Comparison of ENCODE assay signal across 9 mouse cellular contexts in the genomic region with DNA sequence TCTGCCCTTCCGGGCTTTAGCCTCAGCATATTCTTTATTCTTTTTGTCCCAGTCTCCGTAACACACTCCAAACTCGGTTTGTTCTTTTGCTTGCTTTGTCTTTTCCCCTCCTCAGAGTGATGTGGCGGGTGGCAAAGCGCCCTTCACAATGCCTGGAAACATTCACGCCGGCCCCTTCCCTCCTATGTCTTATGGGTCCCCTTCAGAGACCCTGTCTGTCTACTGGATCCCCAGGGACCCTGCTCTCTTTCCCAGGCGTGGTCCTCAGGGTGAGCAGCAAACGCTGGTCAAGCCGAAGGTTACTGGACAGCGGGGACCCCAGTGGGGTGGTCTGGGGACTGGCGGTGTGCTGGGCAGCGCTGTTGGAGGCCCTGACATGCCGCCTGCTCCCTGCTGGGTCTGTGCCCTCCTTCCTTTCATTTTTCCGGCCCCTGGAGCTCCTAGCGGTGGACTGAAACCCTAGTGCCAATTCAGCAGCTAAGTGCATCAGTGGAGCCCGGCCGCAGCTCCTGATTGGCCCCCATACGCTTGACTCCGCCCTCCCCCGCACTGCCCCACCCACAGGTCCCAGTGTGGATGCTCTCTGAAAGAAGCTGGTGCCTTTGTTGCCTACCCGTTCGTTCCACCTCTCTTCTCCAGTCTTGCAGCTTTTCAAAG. TPM values are rescaled to one million over a fixed set of nuclear protein-coding genes. Genes with fewer than 3 reads are reported as not detected.
A peak's percentile ranks its signal among the peaks of the same experiment; 100 is the strongest.
DNase-seq lines count a peak whose midpoint lies in the region; ATAC-seq and TF ChIP-seq lines count a peak whose summit lies in the region.
"Had no signal": no experiment of that assay in that cellular context is flagged by ENCODE, and none has a peak within 500 bp of the region (broad histone marks: within the 10 kb centered on the region; RNA-seq: fewer than 3 reads in every experiment).

No protein-coding gene starts in this region.

- ATAC-seq in frontal cortex, adult (ENCODE audit: low TSS enrichment), result peak; percentile 91
- peak; percentile 93 for ATAC-seq in hindbrain, embryonic 14.5 days (ENCODE audit: low FRiP score)
- peak; percentile 88 for ATAC-seq in lung, postnatal 0 days
- ATAC-seq in monocyte, adult 5-6 weeks (replicated peaks; ENCODE audit: insufficient number of reproducible peaks, low FRiP score, low TSS enrichment, poor library complexity, severe bottlenecking), result no peak

- H3K4me3 ChIP-seq in hindbrain, embryonic 14.5 days (replicated peaks; ENCODE audit: low read length), result peak overlapping the region; percentile 37
- no peak overlapping the region for H3K4me3 ChIP-seq in lung, postnatal 0 days (ENCODE audit: low read depth, low read length)

- WGBS in hindbrain, embryonic 14.5 days, result 3% methylated on average over 23 of the region's 23 CpGs
- WGBS in lung, postnatal 0 days, result 8% methylated on average over 23 of the region's 23 CpGs

- peak overlapping the region; percentile 75 for H3K9ac ChIP-seq in hindbrain, embryonic 14.5 days
- H3K9ac ChIP-seq in lung, postnatal 0 days (replicated peaks; ENCODE audit: low read depth), result no peak overlapping the region

- peak overlapping the region; percentile 94 for H3K27ac ChIP-seq in hindbrain, embryonic 14.5 days
- H3K27ac ChIP-seq in lung, postnatal 0 days (ENCODE audit: low read length), result no peak overlapping the region

- H3K36me3 ChIP-seq in hindbrain, embryonic 14.5 days (replicated peaks; ENCODE audit: control insufficient read depth, insufficient read depth), result no peaks in the 10 kb centered on the region
- H3K36me3 ChIP-seq in lung, postnatal 0 days (ENCODE audit: insufficient read depth, low read length), result no peaks in the 10 kb centered on the region

- peak; percentile 36; the same call in 1 of the 2 replicates for TF ChIP-seq CTCF in lung, postnatal 0 days (IDR thresholded peaks at IDR 0.05)

- H3K27me3 ChIP-seq in hindbrain, embryonic 14.5 days (ENCODE audit: control insufficient read depth, insufficient read depth, low read length), result no peaks in the 10 kb centered on the region
- 0 out of 2 replicates have a peak, but pooled peaks cover 5% of the 10 kb centered on the region for H3K27me3 ChIP-seq in lung, postnatal 0 days (replicated peaks; ENCODE audit: insufficient read depth, low read length)

- H3K4me2 ChIP-seq in hindbrain, embryonic 14.5 days (replicated peaks), result peak overlapping the region; percentile 73
- peak overlapping the region; percentile 30 for H3K4me2 ChIP-seq in lung, postnatal 0 days (replicated peaks; ENCODE audit: low read depth, low read length)

- DNase-seq in ZHBTc4 (ENCODE audit: low read depth, low spot score), result peak; percentile 95
- DNase-seq in cerebellum, adult 9-10 months, result peak; percentile 94
- peak; percentile 83 for DNase-seq in hindbrain, embryonic 14.5 days (ENCODE audit: low spot score)
- peak; percentile 76 to 84 for DNase-seq in layer of hippocampus, postnatal 10 days (ENCODE audit: low spot score in 2 of 2)
- peak; percentile 54 for DNase-seq in lung, postnatal 0 days (ENCODE audit: low spot score)
- DNase-seq in retina, embryonic 14.5 days (ENCODE audit: low spot score), result peak; percentile 86

- H3K4me1 ChIP-seq in hindbrain, embryonic 14.5 days (replicated peaks; ENCODE audit: control insufficient read depth, insufficient read depth, low read length), result peaks cover 22% of the 10 kb centered on the region
- H3K4me1 ChIP-seq in lung, postnatal 0 days (ENCODE audit: insufficient read depth, low read depth, low read length), result no peaks in the 10 kb centered on the region

- TF ChIP-seq EP300 in lung, postnatal 0 days (IDR thresholded peaks at IDR 0.05), result no peak

- no peaks in the 10 kb centered on the region for H3K9me3 ChIP-seq in hindbrain, embryonic 14.5 days (ENCODE audit: control insufficient read depth, low read length)
- no peaks in the 10 kb centered on the region for H3K9me3 ChIP-seq in lung, postnatal 0 days (ENCODE audit: low read length)

RNA-seq across cellular contexts. Expression of gene Crhr1, which starts 25.1 kb away (rescaled TPM):
- 6.7 and 7.3 TPM in 2 replicates for polyA plus RNA-seq in hindbrain, embryonic 14.5 days (2014; fragmentation: Nextera tagmentation; extraction: Ambion mirVana)
- 10 to 100 TPM; 10.2 to 11.9 TPM for total RNA-seq in layer of hippocampus, postnatal 10 days (2021)
- polyA plus RNA-seq in lung, postnatal 0 days (2015; fragmentation: Nextera tagmentation; extraction: Ambion mirVana), result not detected in 2 replicates
- not detected in 3 replicates for total RNA-seq in monocyte, adult 5-6 weeks (2017)
- total RNA-seq: hematopoietic stem cell, adult 5-6 weeks had no signal

RNA-seq across cellular contexts. Expression of gene Sppl2c, which starts 28.4 kb away (rescaled TPM):
- not detected in 2 replicates for polyA plus RNA-seq in hindbrain, embryonic 14.5 days (2014; fragmentation: Nextera tagmentation; extraction: Ambion mirVana)
- total RNA-seq in layer of hippocampus, postnatal 10 days (2021), result not detected
- not detected in 2 replicates for polyA plus RNA-seq in lung, postnatal 0 days (2015; fragmentation: Nextera tagmentation; extraction: Ambion mirVana)
- not detected in 3 replicates for total RNA-seq in monocyte, adult 5-6 weeks (2017)
- total RNA-seq: hematopoietic stem cell, adult 5-6 weeks had no signal

Comparison
In these comparisons a context has a peak if more than half of its experiments do, and no peak if none do; other contexts are left out.
1. RNA of gene Crhr1, which starts 25.1 kb away (total RNA-seq): 10.2 to 11.9 TPM in layer of hippocampus, postnatal 10 days; not detected in monocyte, adult 5-6 weeks; every median in the first group is over 10 times any median in the second.
2. Peak in every context shown above with its lines, with median percentiles within 50 percentile points of each other: DNase-seq.